Mouse (Mus musculus) ES-E14 (cell line): ENCODE results near the gene Ak8.

Source experiments
- CHD2 ChIP-seq: IDR thresholded peaks from 2 replicates; pipeline ENCODE4 v1.6.1; 2014; ENCODE audit warnings: mild to moderate bottlenecking, low read depth, low read length, inconsistent platforms
- MAFK ChIP-seq: IDR thresholded peaks from 2 replicates; pipeline ENCODE4 v1.6.1; 2014; ENCODE audit warnings: mild to moderate bottlenecking, low read depth, low read length, inconsistent platforms; ENCODE audit not compliant: insufficient read depth

DNA sequence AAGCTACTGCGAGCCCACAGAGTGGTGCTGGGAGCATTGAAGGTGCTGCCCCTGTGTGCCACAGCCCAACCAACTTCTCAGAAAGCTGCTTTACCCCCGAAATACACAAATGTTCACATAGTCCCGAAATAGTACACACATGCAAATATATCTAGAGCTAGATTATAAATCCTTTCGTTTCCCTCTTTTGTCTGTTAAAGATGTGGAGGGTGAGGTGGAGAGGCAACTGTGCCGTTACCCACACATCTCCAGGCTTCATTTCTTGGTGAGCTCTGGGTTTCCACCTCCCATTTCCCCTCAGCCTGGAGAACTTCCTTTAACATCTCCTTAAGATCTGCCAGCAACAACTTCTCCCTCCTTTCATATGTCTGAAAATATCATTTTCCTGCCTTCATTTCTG lies 40.2 kb downstream of the Ak8 start:
- TF ChIP-seq CHD2 (no peak), MAFK (no peak)
